ENCODE assay signal across 10 mouse cellular contexts in genomic region chr9:122885385-122885784, GRCm38 (mm10). TPM values are rescaled to one million over a fixed set of nuclear protein-coding genes. Genes with fewer than 3 reads are reported as not detected.
DNase-seq lines count a peak whose midpoint lies in the region; ATAC-seq and TF ChIP-seq lines count a peak whose summit lies in the region.
"Had no signal": no experiment of that assay in that cellular context is flagged by ENCODE, and none has a peak within 500 bp of the region (broad histone marks: within the 10 kb centered on the region; RNA-seq: fewer than 3 reads in every experiment).

Zkscan7 (plus strand) TSS chr9:122885685.

- H3K4me1 ChIP-seq in cerebellum, adult 2 months (ENCODE audit: control insufficient read depth, insufficient read depth, low read length), result no peaks in the 10 kb centered on the region
- peaks cover 11% of the 10 kb centered on the region for H3K4me1 ChIP-seq in megakaryocyte, embryonic 14.5 days
- H3K4me1 ChIP-seq in limb, embryonic 15.5 days, result no peaks in the 10 kb centered on the region
- 0 out of 2 replicates have a peak, but pooled peaks cover 3% of the 10 kb centered on the region for H3K4me1 ChIP-seq in stomach, embryonic 16.5 days (ENCODE audit: control insufficient read depth, insufficient read depth, low read length)

- H3K9me3 ChIP-seq in megakaryocyte, embryonic 14.5 days, result peaks cover 15% of the 10 kb centered on the region
- no peaks in the 10 kb centered on the region for H3K9me3 ChIP-seq in limb, embryonic 15.5 days
- 0 out of 2 replicates have a peak, but pooled peaks cover 5% of the 10 kb centered on the region for H3K9me3 ChIP-seq in stomach, embryonic 16.5 days (replicated peaks; ENCODE audit: control insufficient read depth, low read length)

- 89% methylated on average over 3 of the region's 3 CpGs for WGBS in cerebellum, adult 2 months
- 85% methylated on average over 3 of the region's 3 CpGs for WGBS in limb, embryonic 15.5 days
- WGBS in stomach, embryonic 16.5 days, result 86% methylated on average over 3 of the region's 3 CpGs

- intact Hi-C loops in left cerebral cortex, postnatal 25 days (cut with DNase I), result no loop called here

- no peaks in the 10 kb centered on the region for H3K27me3 ChIP-seq in cerebellum, adult 2 months (ENCODE audit: control insufficient read depth, insufficient read depth, low read length)
- peaks cover 37% of the 10 kb centered on the region for H3K27me3 ChIP-seq in megakaryocyte, embryonic 14.5 days (replicated peaks)
- H3K27me3 ChIP-seq in limb, embryonic 15.5 days, result no peaks in the 10 kb centered on the region
- H3K27me3 ChIP-seq in stomach, embryonic 16.5 days (ENCODE audit: control insufficient read depth, insufficient read depth, low read length), result no peaks in the 10 kb centered on the region

- H3K9ac ChIP-seq in limb, embryonic 15.5 days, result no peak within 1 kb of the TSS
- H3K9ac ChIP-seq in stomach, embryonic 16.5 days (ENCODE audit: low read length), result no peak within 1 kb of the TSS

- no peak for DNase-seq in cerebellum, adult 2 months
- DNase-seq in cerebellum, adult 9-10 months, result no peak
- no peak for DNase-seq in left cerebral cortex, postnatal 25 days (ENCODE audit: low spot score in 2 of 2)
- no peak for DNase-seq in left cerebral cortex, adult 18-20 months (ENCODE audit: low spot score in 2 of 2)
- DNase-seq: kidney, postnatal 36 days; right cerebral cortex, postnatal 25 days had no signal

- H3K4me2 ChIP-seq in limb, embryonic 15.5 days, result peak within 1 kb of the TSS; percentile 59
- H3K4me2 ChIP-seq in stomach, embryonic 16.5 days (ENCODE audit: low read depth, low read length), result peak within 1 kb of the TSS; percentile 87

- no peak for TF ChIP-seq POLR2A in cerebellum, adult 2 months (IDR thresholded peaks at IDR 0.05; ENCODE audit: borderline replicate concordance, insufficient read depth, low read length)

- no peak for ATAC-seq in megakaryocyte, adult 5-6 weeks (ENCODE audit: poor library complexity, severe bottlenecking)
- ATAC-seq in limb, embryonic 15.5 days (ENCODE audit: insufficient number of reproducible peaks, low FRiP score, low TSS enrichment, low read depth), result no peak
- ATAC-seq in stomach, embryonic 16.5 days (ENCODE audit: insufficient read depth, low FRiP score), result no peak

- peak within 1 kb of the TSS; percentile 52 for H3K4me3 ChIP-seq in cerebellum, adult 2 months (replicated peaks; ENCODE audit: insufficient read depth, low read depth, low read length)
- peak within 1 kb of the TSS; percentile 93 for H3K4me3 ChIP-seq in megakaryocyte, embryonic 14.5 days (replicated peaks)
- peak within 1 kb of the TSS; percentile 77 for H3K4me3 ChIP-seq in limb, embryonic 15.5 days
- peak within 1 kb of the TSS; percentile 85 for H3K4me3 ChIP-seq in stomach, embryonic 16.5 days (replicated peaks; ENCODE audit: low read length)

- no peak for TF ChIP-seq CTCF in cerebellum, adult 2 months (IDR thresholded peaks at IDR 0.05; ENCODE audit: borderline replicate concordance, insufficient read depth, low read depth, low read length)

- no peak within 1 kb of the TSS for H3K27ac ChIP-seq in cerebellum, adult 2 months (ENCODE audit: insufficient read depth, low read length)
- H3K27ac ChIP-seq in limb, embryonic 15.5 days, result no peak within 1 kb of the TSS
- no peak within 1 kb of the TSS; the same call in 1 of the 2 replicates for H3K27ac ChIP-seq in stomach, embryonic 16.5 days (ENCODE audit: low read length)

- H3K36me3 ChIP-seq in megakaryocyte, embryonic 14.5 days (replicated peaks; ENCODE audit: low read length), result no peaks in the 10 kb centered on the region
- peaks cover 5% of the 10 kb centered on the region; the same call in 1 of the 2 replicates for H3K36me3 ChIP-seq in limb, embryonic 15.5 days
- H3K36me3 ChIP-seq in stomach, embryonic 16.5 days (ENCODE audit: control insufficient read depth, insufficient read depth, low read length), result no peaks in the 10 kb centered on the region

RNA-seq across cellular contexts. Expression of gene Zkscan7, which starts in this region (rescaled TPM):
- 3.1 and 4.0 TPM in 2 replicates for polyA plus RNA-seq in cerebellum, adult 2 months (2012; rRNA removed)
- not detected in 2 replicates for polyA plus RNA-seq in megakaryocyte, embryonic 14.5 days (2012; ENCODE audit: insufficient read depth, low replicate concordance)
- total RNA-seq in megakaryocyte, adult 5-6 weeks (2015), result 0.25 and 0.34 TPM in 2 replicates
- total RNA-seq in megakaryocyte, adult 5-6 weeks (2017), result 0.51 and 0.69 TPM in 2 replicates
- 4.1 and 5.8 TPM in 2 replicates for polyA plus RNA-seq in limb, embryonic 15.5 days (2015; fragmentation: Nextera tagmentation; extraction: Ambion mirVana)
- 4.8 and 4.9 TPM in 2 replicates for polyA plus RNA-seq in stomach, embryonic 16.5 days (2015; fragmentation: Nextera tagmentation; extraction: Ambion mirVana)
- 1 to 10 TPM; 4.1 to 5.0 TPM for total RNA-seq in left cerebral cortex, postnatal 25 days (2021)
- 1 to 10 TPM; 3.9 to 4.7 TPM for total RNA-seq in left cerebral cortex, adult 18-20 months (2021)
